Mouse (Mus musculus) neural tube, embryonic 10.5 days (tissue): ENCODE measurements around the gene Fmo4.

Experiments
- DNase-seq: peaks from one replicate; pipeline ENCODE4 v3.0.0-alpha.2; 2017; ENCODE audit warnings: low spot score; ENCODE audit errors: extremely low spot score

Gene Fmo4

GRCm38 (mm10) chr1:162813836-162814156, at the start of gene Fmo4:
TSS of gene Fmo4 (minus strand) at chr1:162813972.
- no peak for DNase-seq

- DNase-seq, result no peak
Measured at GRCm38 (mm10) chr1:162862328-162862727, 48.6 kb upstream of the Fmo4 start.

GRCm38 (mm10) chr1:162859996-162860605, 46.3 kb upstream of the Fmo4 start:
- no peak for DNase-seq

- no peak for DNase-seq
Measured at GRCm38 (mm10) chr1:162859545-162859976, 45.8 kb upstream of the Fmo4 start.

GRCm38 (mm10) chr1:162858748-162859130, 45.0 kb upstream of the Fmo4 start:
- DNase-seq, result no peak

GRCm38 (mm10) chr1:162857766-162858747, 44.3 kb upstream of the Fmo4 start:
- DNase-seq, result no peak

- DNase-seq, result no peak
Measured at GRCm38 (mm10) chr1:162853812-162854482, 40.2 kb upstream of the Fmo4 start.

- DNase-seq, result no peak
Measured at GRCm38 (mm10) chr1:162847554-162847953, 33.8 kb upstream of the Fmo4 start.

GRCm38 (mm10) chr1:162840211-162840610, 26.4 kb upstream of the Fmo4 start:
- DNase-seq, result no peak

- no peak for DNase-seq
Measured at GRCm38 (mm10) chr1:162838976-162839375, 25.2 kb upstream of the Fmo4 start.

- no peak for DNase-seq
Measured at GRCm38 (mm10) chr1:162834342-162834741, 20.6 kb upstream of the Fmo4 start.

GRCm38 (mm10) chr1:162832574-162832953, 18.8 kb upstream of the Fmo4 start:
- peak; percentile 23 for DNase-seq

GRCm38 (mm10) chr1:162831838-162832573, 18.2 kb upstream of the Fmo4 start:
- DNase-seq, result peak; percentile 69

GRCm38 (mm10) chr1:162819280-162819679, 5.5 kb upstream of the Fmo4 start:
- DNase-seq, result no peak

- no peak for DNase-seq
Measured at GRCm38 (mm10) chr1:162815381-162816127, 1.8 kb upstream of the Fmo4 start.

- DNase-seq, result no peak
Measured at GRCm38 (mm10) chr1:162814932-162815331, 1.2 kb upstream of the Fmo4 start.

- DNase-seq, result no peak
Measured at GRCm38 (mm10) chr1:162813143-162813835, 483 bp downstream of the Fmo4 start.

- no peak for DNase-seq
Measured at GRCm38 (mm10) chr1:162808541-162808940, 5.2 kb downstream of the Fmo4 start.

GRCm38 (mm10) chr1:162807441-162807840, 6.3 kb downstream of the Fmo4 start:
- DNase-seq, result no peak

GRCm38 (mm10) chr1:162805011-162805410, 8.8 kb downstream of the Fmo4 start:
- DNase-seq, result no peak
